Mouse (Mus musculus) midbrain, embryonic 15.5 days (tissue): ENCODE data around the gene Gucy2g. TPM values are rescaled to one million over a fixed set of nuclear protein-coding genes. Genes with fewer than 3 reads are reported as not detected.
"Not testable (repeated sequence)": the region's sequence is repeated elsewhere in the genome, so short reads cannot be mapped to it uniquely, and the experiment has no call there.

Experiments used
- ATAC-seq: fragments of 200-750 bp; cut with Nextera tagmentation; replicated peaks from 2 replicates; pipeline ENCODE4 v1.8.0; 2017; ENCODE audit warnings: moderate TSS enrichment
- H3K27ac ChIP-seq: fragments of 300-500 bp; sonication (generic); 2 replicates; pipeline ENCODE4 v1.5.1; 2015; ENCODE audit warnings: mild to moderate bottlenecking, inconsistent platforms
- H3K27me3 ChIP-seq: fragments of 300-500 bp; sonication (generic); replicated peaks from 2 replicates; pipeline ENCODE4 v1.6.1; 2015; ENCODE audit warnings: inconsistent platforms
- H3K36me3 ChIP-seq: fragments of 300-500 bp; sonication (generic); replicated peaks from 2 replicates; pipeline ENCODE4 v1.6.1; 2015; ENCODE audit warnings: inconsistent platforms
- H3K4me1 ChIP-seq: fragments of 300-500 bp; sonication (generic); 2 replicates; pipeline ENCODE4 v1.6.1; 2015; ENCODE audit warnings: inconsistent platforms
- H3K4me2 ChIP-seq: fragments of 300-500 bp; sonication (generic); 2 replicates; pipeline ENCODE4 v1.6.1; 2015; ENCODE audit warnings: inconsistent platforms, mild to moderate bottlenecking, moderate library complexity
- H3K4me3 ChIP-seq: fragments of 300-500 bp; sonication (generic); 2 replicates; pipeline ENCODE4 v1.5.1; 2015; ENCODE audit warnings: mild to moderate bottlenecking, inconsistent platforms
- H3K9ac ChIP-seq: fragments of 300-500 bp; sonication (generic); 2 replicates; pipeline ENCODE4 v1.6.1; 2015; ENCODE audit warnings: mild to moderate bottlenecking, inconsistent platforms
- H3K9me3 ChIP-seq: fragments of 300-500 bp; sonication (generic); 2 replicates; pipeline ENCODE4 v1.6.1; 2016; ENCODE audit warnings: inconsistent platforms
- WGBS: fragments of 180-500 bp; shearing (Covaris S2); methylation state at CpG from one replicate; pipeline ENCODE4 v1.1.7; 2015; ENCODE audit warnings: mixed read lengths; 5-methylcytosine and 5-hydroxymethylcytosine counted together
- polyA plus RNA-seq: library from polyadenylated mRNA; unstranded; fragments of >200 nt; fragmentation: Nextera tagmentation; extraction: Ambion mirVana; gene quantifications from 2 replicates; pipeline ENCODE4 v1.2.1, GENCODE M21; 2015

Gene Gucy2g
- polyA plus RNA-seq, 1 experiment from 2014 or later, result not detected

DNA sequence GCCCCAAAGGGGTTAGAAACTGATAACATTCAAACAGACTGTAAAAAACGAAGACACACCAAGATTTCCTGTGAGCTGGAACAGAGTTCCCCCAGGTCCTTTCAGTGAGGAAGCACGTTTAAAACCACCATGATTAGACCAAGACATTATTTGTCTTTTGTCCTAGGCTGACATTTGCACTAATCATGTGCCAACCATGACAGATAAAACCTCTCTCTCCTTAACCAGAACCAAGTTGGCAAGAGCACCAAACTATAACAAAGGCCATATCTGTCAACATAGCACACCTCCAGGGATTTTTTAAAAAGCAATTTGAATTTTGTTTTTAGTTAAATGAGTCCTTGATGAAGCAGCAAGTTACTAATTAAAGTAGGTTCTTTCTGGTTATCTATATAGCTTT, 73.3 kb downstream of the Gucy2g start:
- Histone ChIP-seq H3K27ac (no peak overlapping the region), H3K9me3 (0 out of 2 replicates have a peak, but pooled peaks cover 3% of the 10 kb centered on the region), H3K36me3 (no peaks in the 10 kb centered on the region), H3K9ac (no peak overlapping the region), H3K27me3 (no peaks in the 10 kb centered on the region), H3K4me3 (no peak overlapping the region), H3K4me1 (no peaks in the 10 kb centered on the region), H3K4me2 (no peak overlapping the region)
- ATAC-seq, result no peak
- WGBS, result 78% methylated on average over 2 of the region's 2 CpGs

DNA sequence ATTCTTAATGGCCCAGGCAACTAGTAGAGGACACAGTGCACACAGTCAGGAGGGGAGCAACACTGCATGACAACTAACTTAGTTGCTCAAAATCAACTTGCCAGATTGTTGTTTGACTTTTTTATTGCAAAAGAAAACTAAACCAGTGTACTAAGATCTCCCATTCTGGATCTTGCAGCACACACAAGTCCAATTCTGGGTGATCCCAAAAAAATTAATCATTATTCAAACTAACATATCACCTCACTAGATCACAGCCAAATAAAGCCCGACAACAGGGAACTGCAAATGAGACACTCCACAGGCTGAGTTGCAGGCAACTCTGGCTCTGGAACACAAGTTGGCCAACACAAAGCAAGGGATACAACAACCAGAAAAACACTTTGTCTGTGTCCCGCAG, 74.3 kb downstream of the Gucy2g start:
- no peak for ATAC-seq
- no peak overlapping the region for H3K4me3 ChIP-seq
- no peak overlapping the region for H3K4me2 ChIP-seq
- no peaks in the 10 kb centered on the region for H3K4me1 ChIP-seq
- no peaks in the 10 kb centered on the region for H3K36me3 ChIP-seq
- no peak overlapping the region for H3K9ac ChIP-seq
- WGBS, result 89% methylated on average over 2 of the region's 2 CpGs
- no peaks in the 10 kb centered on the region for H3K27me3 ChIP-seq
- H3K27ac ChIP-seq, result no peak overlapping the region
- 0 out of 2 replicates have a peak, but pooled peaks cover 3% of the 10 kb centered on the region for H3K9me3 ChIP-seq

DNA sequence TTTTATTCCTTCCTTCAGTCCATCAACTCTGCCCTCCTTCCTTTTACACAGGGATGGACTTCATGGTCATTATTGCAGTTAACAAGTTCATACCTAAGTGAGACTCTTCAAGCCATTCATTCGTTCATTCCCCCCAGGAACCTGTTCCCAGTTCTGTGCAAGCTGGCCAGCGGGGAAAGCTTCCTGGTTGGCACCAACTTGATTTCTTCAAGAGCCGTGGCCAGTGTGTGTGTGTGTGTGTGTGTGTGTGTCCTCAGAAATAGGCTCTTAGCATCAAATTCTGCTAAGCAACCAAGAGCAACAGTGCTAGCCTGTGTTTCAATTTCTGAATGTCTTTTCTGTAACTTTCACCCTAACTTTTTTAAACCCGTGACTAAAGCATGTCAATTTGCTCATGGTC, 75.1 kb downstream of the Gucy2g start:
- H3K27me3 ChIP-seq, result no peaks in the 10 kb centered on the region
- no peak for ATAC-seq
- H3K4me3 ChIP-seq, result no peak overlapping the region
- H3K9me3 ChIP-seq, result 0 out of 2 replicates have a peak, but pooled peaks cover 3% of the 10 kb centered on the region
- no peak overlapping the region for H3K4me2 ChIP-seq
- WGBS, result 89% methylated on average over 4 of the region's 4 CpGs
- H3K9ac ChIP-seq, result no peak overlapping the region
- H3K27ac ChIP-seq, result no peak overlapping the region
- H3K4me1 ChIP-seq, result no peaks in the 10 kb centered on the region
- no peaks in the 10 kb centered on the region for H3K36me3 ChIP-seq

DNA sequence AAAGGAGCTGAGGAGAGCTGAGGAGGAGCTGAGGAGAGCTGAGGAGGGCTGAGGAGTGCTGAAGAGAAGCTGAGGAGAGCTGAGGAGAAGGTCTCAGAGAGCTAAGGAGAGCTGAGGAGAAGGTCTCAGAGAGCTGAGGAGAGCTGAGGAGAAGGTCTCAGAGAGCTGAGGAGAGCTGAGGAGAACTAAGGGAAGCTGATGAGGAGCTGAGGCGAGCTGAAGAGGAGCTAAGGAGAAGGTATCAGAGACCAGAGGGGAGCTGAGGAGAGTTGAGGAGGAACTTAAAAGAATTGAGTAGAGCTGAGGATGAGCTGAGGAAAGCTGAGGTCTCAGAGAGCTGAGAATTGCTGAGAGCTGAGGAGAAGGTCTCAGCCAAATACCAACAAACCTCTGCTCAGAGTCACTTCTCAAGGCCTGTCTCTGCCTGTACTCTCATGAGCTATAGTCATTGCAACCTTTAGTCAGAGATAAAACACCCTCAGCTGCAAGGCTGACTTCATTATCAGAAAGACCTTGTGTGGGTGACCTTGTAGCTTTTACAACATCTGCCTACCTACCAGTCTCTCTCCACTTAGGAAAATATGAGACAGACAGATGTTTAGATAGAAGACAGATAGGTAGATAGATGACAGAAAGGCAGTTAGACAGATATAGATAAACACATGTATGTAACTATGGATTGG, 75.7 kb downstream of the Gucy2g start:
- Histone ChIP-seq H3K9ac (no peak overlapping the region), H3K36me3 (no peaks in the 10 kb centered on the region), H3K4me2 (no peak overlapping the region), H3K4me3 (no peak overlapping the region), H3K27ac (no peak overlapping the region), H3K4me1 (no peaks in the 10 kb centered on the region), H3K27me3 (no peaks in the 10 kb centered on the region), H3K9me3 (0 out of 2 replicates have a peak, but pooled peaks cover 2% of the 10 kb centered on the region)
- 83% methylated on average over 1 of the region's 1 CpGs for WGBS
- no peak for ATAC-seq

DNA sequence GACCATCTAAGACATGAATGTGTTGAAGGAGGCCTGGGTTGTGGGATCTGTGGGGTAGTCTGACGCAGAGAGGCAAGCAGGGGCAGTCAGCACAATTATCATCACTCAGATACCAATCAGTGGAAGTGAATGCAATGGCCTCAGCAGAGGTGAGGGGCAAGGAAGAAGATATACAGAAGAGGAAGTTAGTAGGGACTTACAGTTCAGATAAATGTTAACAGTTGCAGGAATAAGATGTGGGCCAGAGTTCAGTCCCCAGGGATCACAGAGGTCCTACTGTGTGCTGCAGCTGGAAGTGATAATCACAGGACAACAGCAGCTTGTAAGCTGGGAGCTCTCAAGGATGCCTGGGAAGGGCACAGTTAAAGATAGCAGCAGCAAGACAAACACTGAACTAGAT, 76.9 kb downstream of the Gucy2g start:
- no peaks in the 10 kb centered on the region for H3K9me3 ChIP-seq
- no peak overlapping the region for H3K4me2 ChIP-seq
- no peak overlapping the region for H3K9ac ChIP-seq
- H3K36me3 ChIP-seq, result no peaks in the 10 kb centered on the region
- H3K4me3 ChIP-seq, result no peak overlapping the region
- no peaks in the 10 kb centered on the region for H3K27me3 ChIP-seq
- ATAC-seq, result no peak
- H3K27ac ChIP-seq, result no peak overlapping the region
- WGBS, result 85% methylated on average over 1 of the region's 1 CpGs
- no peaks in the 10 kb centered on the region for H3K4me1 ChIP-seq

DNA sequence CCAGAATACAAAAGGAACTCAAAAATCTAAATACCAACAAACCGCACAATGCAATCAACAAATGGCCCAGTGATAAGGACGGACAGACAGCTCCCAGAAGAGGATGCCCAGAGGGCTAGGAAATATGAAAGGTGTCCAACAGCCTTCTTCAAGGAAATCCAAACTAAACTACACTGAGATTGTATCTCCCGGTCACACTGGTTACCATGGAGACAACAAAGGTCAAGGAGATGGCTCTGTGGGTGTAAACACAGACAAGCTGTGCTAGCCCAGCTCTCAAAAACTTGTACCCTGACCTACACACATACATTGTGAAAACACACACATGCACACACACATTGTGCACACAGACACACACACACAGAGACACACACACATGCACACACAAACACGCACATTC, 78.8 kb downstream of the Gucy2g start:
- no peak overlapping the region for H3K27ac ChIP-seq
- H3K27me3 ChIP-seq, result no peaks in the 10 kb centered on the region
- ATAC-seq, result no peak
- H3K4me2 ChIP-seq, result no peak overlapping the region
- H3K4me1 ChIP-seq, result no peaks in the 10 kb centered on the region
- WGBS, result 72% methylated on average over 4 of the region's 4 CpGs
- no peaks in the 10 kb centered on the region for H3K9me3 ChIP-seq
- H3K36me3 ChIP-seq, result no peaks in the 10 kb centered on the region
- no peak overlapping the region for H3K9ac ChIP-seq
- no peak overlapping the region for H3K4me3 ChIP-seq

DNA sequence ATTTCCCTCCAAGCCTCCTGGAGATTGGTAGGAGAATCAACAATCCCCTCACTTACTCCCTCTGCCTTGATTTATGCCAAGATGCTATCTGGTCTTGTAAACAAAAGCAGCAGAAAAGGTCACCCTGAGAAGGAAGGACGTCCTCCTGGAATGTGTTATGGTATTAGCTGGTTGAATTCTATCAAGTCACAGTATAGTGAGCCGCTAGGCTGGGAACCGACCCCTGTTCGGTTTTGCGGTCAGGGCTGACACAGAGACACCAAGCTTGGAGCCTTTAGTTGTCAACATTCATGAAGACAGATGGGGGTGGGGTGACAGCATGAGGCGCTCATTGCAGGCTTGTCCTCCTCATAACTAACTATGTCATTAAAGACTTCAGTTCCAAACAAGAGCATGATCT, 81.2 kb downstream of the Gucy2g start:
- no peak for ATAC-seq
- H3K9ac ChIP-seq, result no peak overlapping the region
- 87% methylated on average over 6 of the region's 6 CpGs for WGBS
- H3K4me2 ChIP-seq, result no peak overlapping the region
- no peaks in the 10 kb centered on the region for H3K4me1 ChIP-seq
- H3K27me3 ChIP-seq, result no peaks in the 10 kb centered on the region
- no peaks in the 10 kb centered on the region for H3K9me3 ChIP-seq
- no peak overlapping the region for H3K4me3 ChIP-seq
- no peak overlapping the region for H3K27ac ChIP-seq
- H3K36me3 ChIP-seq, result no peaks in the 10 kb centered on the region

DNA sequence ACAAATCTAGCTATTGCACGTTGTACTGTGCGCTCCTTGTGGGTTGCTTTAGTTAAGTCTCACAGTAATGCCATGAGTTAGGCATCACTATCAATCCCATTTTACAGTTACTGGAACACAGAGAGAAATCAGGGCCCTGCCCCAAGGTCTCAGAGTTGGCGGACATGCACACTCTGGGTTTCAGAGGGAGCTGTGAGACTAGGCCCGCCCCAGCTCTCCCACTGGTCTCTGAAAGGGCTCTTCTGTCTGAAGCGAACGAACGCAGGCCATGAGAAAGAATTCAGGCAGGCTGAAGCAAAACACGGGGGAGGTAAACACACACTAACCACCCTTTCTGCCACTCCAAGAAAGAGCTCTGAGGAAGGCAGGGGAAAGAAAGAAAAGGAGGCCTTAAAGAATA, 82.4 kb downstream of the Gucy2g start:
- no peaks in the 10 kb centered on the region for H3K27me3 ChIP-seq
- WGBS, result 65% methylated on average over 8 of the region's 8 CpGs
- ATAC-seq, result no peak
- H3K9me3 ChIP-seq, result no peaks in the 10 kb centered on the region
- no peaks in the 10 kb centered on the region for H3K36me3 ChIP-seq
- no peak overlapping the region for H3K4me3 ChIP-seq
- H3K27ac ChIP-seq, result no peak overlapping the region
- H3K4me2 ChIP-seq, result no peak overlapping the region
- H3K4me1 ChIP-seq, result no peaks in the 10 kb centered on the region
- no peak overlapping the region for H3K9ac ChIP-seq

DNA sequence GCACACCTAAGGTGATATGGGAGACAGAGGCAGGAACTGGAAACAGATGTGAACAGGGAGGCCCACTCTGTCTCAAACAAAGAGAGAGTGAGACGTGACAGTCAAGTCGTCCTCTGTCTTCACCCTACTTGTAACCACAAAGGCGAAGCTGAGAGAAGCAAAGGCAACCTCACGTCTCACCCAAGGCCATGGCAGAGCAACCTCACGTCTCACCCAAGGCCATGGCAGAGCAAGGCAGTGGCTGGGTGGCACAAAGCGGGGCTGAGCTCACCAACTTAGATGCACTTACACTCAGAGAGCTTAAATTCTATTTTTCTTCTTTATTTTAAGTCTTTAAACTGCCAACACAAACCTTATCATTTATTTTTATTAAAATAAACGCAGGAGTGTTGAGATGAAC, 84.0 kb downstream of the Gucy2g start:
- 87% methylated on average over 7 of the region's 7 CpGs for WGBS
- Histone ChIP-seq H3K4me3 (no peak overlapping the region), H3K4me1 (no peaks in the 10 kb centered on the region), H3K36me3 (no peaks in the 10 kb centered on the region), H3K9me3 (no peaks in the 10 kb centered on the region), H3K9ac (no peak overlapping the region), H3K27ac (no peak overlapping the region), H3K27me3 (no peaks in the 10 kb centered on the region), H3K4me2 (no peak overlapping the region)
- ATAC-seq, result no peak

DNA sequence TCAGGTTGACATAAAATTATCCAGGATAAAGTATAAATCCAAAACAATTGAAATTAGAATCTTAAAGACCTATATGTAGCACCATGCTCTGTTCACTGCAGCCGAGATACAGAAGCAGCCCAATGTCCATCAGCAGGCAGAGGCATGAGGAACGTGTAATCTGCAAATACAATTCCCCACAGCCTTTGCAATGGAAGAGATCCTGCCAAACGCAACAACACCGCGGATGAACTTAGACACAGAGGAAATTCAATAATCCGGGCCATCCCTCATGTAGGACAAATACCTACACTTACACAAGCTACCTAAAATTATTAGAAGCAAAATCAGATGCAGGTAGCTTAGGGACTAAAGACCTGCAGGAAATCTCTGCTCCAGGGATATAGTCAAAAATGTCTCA, 88.1 kb downstream of the Gucy2g start:
- H3K9ac ChIP-seq, result no peak overlapping the region
- no peak for ATAC-seq
- H3K27me3 ChIP-seq, result no peaks in the 10 kb centered on the region
- no peak overlapping the region for H3K4me3 ChIP-seq
- 91% methylated on average over 6 of the region's 6 CpGs for WGBS
- H3K4me2 ChIP-seq, result no peak overlapping the region
- H3K36me3 ChIP-seq, result no peaks in the 10 kb centered on the region
- no peaks in the 10 kb centered on the region for H3K9me3 ChIP-seq
- no peaks in the 10 kb centered on the region for H3K4me1 ChIP-seq
- no peak overlapping the region for H3K27ac ChIP-seq

DNA sequence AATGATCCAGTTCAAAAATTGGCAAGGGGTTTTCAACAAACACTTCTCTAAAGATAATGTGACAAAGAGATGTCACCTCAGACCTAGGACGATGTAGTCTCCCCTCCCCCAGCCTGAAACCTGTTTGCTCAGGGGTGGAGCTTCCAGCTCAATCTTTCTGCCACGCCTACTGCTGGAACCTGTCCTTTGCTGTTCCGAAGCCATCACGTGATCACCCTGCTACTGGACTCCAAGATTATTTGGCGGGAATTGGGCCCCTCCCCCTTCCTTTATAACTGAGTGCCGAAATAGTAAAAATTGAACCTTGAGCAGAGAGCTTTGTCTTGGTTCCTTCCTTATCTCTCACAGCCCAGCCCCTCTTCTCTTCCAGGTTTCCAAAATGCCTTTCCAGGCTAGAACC, 88.8 kb downstream of the Gucy2g start:
- H3K4me1 ChIP-seq, H3K9me3 ChIP-seq, H3K4me3 ChIP-seq, H3K27ac ChIP-seq, H3K27me3 ChIP-seq, ATAC-seq, H3K4me2 ChIP-seq, H3K9ac ChIP-seq, H3K36me3 ChIP-seq: not testable (repeated sequence)
- 81% methylated on average over 6 of the region's 6 CpGs for WGBS

DNA sequence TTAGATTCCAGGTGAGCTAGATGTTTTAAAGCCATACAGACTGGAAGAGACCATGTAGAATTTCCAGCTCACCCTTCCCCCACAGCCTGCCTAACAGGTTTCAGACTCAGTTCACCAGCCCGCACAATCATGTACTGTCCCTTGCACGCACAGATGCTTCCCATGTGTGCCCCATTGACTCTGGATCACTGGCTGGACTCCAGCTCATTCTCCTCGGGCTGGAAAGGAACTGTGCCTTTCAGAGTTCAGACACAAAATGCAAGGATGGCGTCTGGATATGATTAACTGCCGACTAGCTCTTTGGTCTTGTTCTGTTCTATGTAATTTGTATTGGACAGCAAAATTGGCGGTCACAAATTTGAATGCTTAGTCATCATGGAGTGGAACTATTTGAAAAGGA, 91.4 kb downstream of the Gucy2g start:
- no peak overlapping the region for H3K4me2 ChIP-seq
- no peak overlapping the region for H3K9ac ChIP-seq
- no peaks in the 10 kb centered on the region for H3K27me3 ChIP-seq
- no peaks in the 10 kb centered on the region for H3K9me3 ChIP-seq
- H3K27ac ChIP-seq, result no peak overlapping the region
- no peaks in the 10 kb centered on the region for H3K4me1 ChIP-seq
- WGBS, result 86% methylated on average over 6 of the region's 6 CpGs
- ATAC-seq, result no peak
- no peak overlapping the region for H3K4me3 ChIP-seq
- no peaks in the 10 kb centered on the region for H3K36me3 ChIP-seq

DNA sequence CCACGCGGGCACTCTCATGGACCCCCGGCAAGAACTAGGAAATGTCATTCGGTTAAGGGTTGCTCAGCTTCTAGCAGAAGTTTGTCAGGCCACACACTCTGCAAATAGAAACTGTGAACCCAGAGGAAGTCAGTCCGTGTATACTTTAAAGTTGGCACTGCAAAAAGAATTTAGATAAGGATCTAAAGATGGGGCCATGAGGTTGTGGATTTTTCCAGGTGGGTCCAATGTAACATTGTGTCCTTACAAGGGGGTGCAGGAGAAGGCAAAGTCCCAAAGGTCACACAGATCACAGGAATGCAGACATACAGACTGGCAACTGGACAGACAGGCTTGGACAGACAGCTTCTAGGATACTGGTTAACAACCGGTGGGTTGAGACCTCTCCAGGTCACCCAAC, 92.9 kb downstream of the Gucy2g start:
- WGBS, result 93% methylated on average over 6 of the region's 6 CpGs
- H3K27ac ChIP-seq, result no peak overlapping the region
- no peak for ATAC-seq
- H3K27me3 ChIP-seq, result no peaks in the 10 kb centered on the region
- no peak overlapping the region for H3K4me2 ChIP-seq
- no peak overlapping the region for H3K4me3 ChIP-seq
- H3K9me3 ChIP-seq, result no peaks in the 10 kb centered on the region
- peaks cover 9% of the 10 kb centered on the region; the same call in 1 of the 2 replicates for H3K4me1 ChIP-seq
- no peaks in the 10 kb centered on the region for H3K36me3 ChIP-seq
- H3K9ac ChIP-seq, result no peak overlapping the region
